Mouse (Mus musculus) gastrocnemius, adult 2 months (tissue): Measurements from ENCODE around the gene Ccdc92b. TPM values are rescaled to one million over a fixed set of nuclear protein-coding genes. Genes with fewer than 3 reads are reported as not detected.

Source experiments
- DNase-seq: peaks from one replicate; pipeline ENCODE4 v3.0.0; 2022
- H3K27ac ChIP-seq: fragments of 200-600 bp; 2 replicates; pipeline ENCODE4 v1.8.1; 2022; ENCODE audit warnings: mild to moderate bottlenecking
- H3K4me3 ChIP-seq: fragments of 200-600 bp; 2 replicates; pipeline ENCODE4 v1.8.1; 2022; ENCODE audit warnings: mild to moderate bottlenecking, moderate library complexity
- CTCF ChIP-seq: fragments of 200-600 bp; IDR thresholded peaks from 2 replicates; pipeline ENCODE4 v1.8.1; 2022; ENCODE audit warnings: antibody characterized with exemption, mild to moderate bottlenecking, moderate library complexity
- intact Hi-C: fragments of 180-260 bp; cut with DNase I; formaldehyde crosslinking; loops from one replicate; pipeline ENCODE4 v1.15.1; 2025
- total RNA-seq, 2 experiments: library from RNA; stranded (reverse); gene quantifications; 2 replicates each; pipeline ENCODE4 v1.2.3; 2021

Gene Ccdc92b
- total RNA-seq, 2 experiments from 2014 or later, result 0.10 to 0.17 TPM

DNA sequence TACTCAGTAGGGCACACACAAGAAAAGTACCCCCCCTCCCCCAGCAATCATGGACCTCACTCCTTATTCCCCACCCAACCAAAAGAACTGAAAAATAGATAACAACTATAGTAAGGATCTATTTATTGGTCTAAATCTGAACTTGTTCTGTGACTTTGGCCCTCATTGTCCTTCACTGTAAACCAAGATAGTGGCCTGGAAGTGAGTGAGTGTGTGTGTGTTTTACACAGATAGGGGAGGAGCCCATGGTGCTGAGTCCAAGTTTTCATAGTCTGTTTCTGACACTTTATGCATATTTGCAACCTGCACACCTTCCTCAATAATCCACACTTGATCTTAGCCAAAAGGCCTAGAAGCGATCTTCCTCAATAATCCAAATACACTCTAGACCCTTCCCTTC is 29.3 kb downstream of the Ccdc92b start:
- TF ChIP-seq CTCF, result no peak
- intact Hi-C loops, result no loop called here

DNA sequence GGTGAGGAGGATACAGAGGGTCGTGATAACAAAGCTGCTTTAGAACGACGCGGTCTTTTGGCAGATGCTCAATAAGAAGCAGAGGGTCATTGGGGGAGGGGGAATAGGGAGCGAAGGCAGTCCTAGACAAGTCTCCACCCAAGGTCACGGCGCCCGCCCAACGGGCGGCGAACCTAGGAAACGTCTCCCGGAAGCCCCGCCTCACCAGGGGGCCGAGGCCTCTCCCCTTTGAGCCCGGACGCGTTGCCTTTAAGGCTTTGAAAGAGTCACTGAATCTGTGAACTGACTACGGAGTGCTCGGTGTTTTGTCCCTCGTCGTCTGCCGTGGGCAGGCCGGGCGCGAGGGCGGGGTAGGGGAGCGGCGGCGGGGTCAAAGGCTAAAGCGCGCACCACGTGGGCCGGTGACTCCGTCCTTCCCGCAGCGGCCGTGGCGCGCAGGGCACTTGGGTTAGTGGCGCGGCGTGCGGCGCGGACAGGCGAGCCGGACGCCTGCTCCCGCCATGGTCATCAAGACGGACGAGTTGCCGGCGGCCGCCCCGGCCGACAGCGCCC is 29.8 kb downstream of the Ccdc92b start, which contains the start of gene Cluh:
Gene Cluh, plus strand, starts transcription at position 401 of the 552 bp plus-strand sequence.
- intact Hi-C loops, result no loop called here

More for the DNA sequence above, 29.3 kb downstream of the Ccdc92b start:
- no peak for DNase-seq
- Histone ChIP-seq H3K4me3 (peak overlapping the region; percentile 95), H3K27ac (peak overlapping the region; percentile 97)

DNA sequence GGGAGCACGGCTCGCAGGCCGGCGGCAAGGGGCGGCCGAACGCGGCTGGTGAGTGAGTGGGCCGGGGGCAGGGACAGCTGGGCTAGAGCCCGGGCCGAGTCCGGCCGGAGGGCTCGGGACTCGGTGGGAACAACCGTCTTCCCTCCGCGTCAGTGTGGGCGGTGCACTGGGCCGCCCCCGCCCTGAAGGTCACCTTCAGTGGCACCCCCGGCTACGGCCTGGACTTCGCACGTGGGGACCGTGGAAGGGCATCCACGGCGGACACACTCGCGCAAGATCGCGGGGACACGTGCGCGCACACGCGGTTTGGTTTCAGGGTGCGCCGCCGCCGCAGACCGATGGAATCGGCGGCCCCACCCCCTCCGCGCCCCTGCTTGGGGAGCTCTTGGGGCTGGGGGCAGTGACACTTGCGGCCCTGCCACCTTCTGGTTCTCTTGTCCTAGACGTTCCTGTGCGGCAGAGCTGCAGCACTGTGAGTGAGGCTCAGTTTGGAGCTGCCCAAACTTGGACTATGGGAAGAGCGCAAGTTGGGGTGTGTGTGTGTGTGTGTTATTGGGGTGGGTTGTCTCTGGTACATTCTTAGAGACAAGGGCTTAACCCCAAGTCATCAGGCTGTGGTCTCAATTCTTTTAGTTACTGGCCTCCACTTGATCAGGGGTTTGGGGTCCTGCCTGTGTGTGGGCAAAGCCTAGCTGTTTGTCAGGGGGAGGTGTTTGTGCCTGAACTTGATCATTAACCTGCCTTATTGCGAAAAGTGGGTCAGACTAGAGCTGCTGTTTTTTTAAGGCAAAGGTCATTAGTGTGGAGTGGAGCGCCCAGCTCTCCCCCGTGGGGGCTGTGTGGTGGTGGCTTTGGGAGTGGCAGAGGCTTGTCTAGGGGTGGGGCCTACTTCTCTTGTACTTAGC is 30.5 kb downstream of the Ccdc92b start:
- peak overlapping the region; percentile 95 for H3K4me3 ChIP-seq
- intact Hi-C loops, result loop anchor here (5.0 kb wide), 2 partner anchors 72 to 182 kb away; partner anchors contain the start of genes Mnt and Pafah1b1
- TF ChIP-seq CTCF, result no peak
- H3K27ac ChIP-seq, result peak overlapping the region; percentile 97
- peak; percentile 66 for DNase-seq

More for the DNA sequence above, 29.8 kb downstream of the Ccdc92b start, which contains the start of gene Cluh:
- H3K27ac ChIP-seq, result peak within 1 kb of the TSS; percentile 97
- peak within 1 kb of the TSS; percentile 95 for H3K4me3 ChIP-seq
- TF ChIP-seq CTCF, result 0 out of 2 replicates have a peak, but pooled peaks have one; percentile 2
- peak; percentile 99 for DNase-seq

GRCm38 (mm10) chr11:74650576-74651100 is 31.2 kb downstream of the Ccdc92b start:
- TF ChIP-seq CTCF, result no peak
- H3K27ac ChIP-seq, result peak overlapping the region; percentile 97
- H3K4me3 ChIP-seq, result peak overlapping the region; percentile 95
- intact Hi-C loops, result loop anchor here (5.0 kb wide), 2 partner anchors 72 to 182 kb away; partner anchors contain the start of genes Mnt and Pafah1b1
- no peak for DNase-seq

DNA sequence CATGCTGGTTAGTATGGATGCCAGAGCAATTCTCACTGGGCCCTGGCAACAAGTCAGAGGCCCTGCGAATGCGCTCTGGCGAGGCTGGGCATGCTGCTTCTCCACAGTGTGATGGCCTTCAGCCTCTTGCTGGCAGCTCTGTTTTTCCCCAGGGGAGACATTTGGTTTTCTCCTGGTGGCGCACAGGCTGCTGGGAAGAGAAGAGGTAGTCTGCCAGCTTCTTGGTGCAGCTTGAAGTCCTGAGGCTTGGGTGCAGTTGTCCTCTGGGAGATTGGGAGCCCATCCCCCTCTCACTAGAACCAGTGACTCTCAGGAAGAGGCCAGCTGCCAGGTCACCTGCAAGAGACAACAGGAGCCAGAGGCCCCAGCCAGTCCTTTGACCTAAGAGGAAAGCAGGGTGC is 33.4 kb downstream of the Ccdc92b start:
- peak; percentile 77 for DNase-seq
- TF ChIP-seq CTCF, result no peak
- intact Hi-C loops, result loop anchor here (5.0 kb wide), 2 partner anchors 70 to 180 kb away; partner anchors contain the start of genes Mnt and Pafah1b1
- peak overlapping the region; percentile 97 for H3K27ac ChIP-seq
- H3K4me3 ChIP-seq, result peak overlapping the region; percentile 95

- no peak for TF ChIP-seq CTCF
- DNase-seq, result peak; percentile 78
- intact Hi-C loops, result loop anchor here (5.0 kb wide), 2 partner anchors 69 to 179 kb away; partner anchors contain the start of genes Mnt and Pafah1b1
Observed at GRCm38 (mm10) chr11:74653385-74653784, 34.0 kb downstream of the Ccdc92b start.

GRCm38 (mm10) chr11:74655941-74656340 is 36.5 kb downstream of the Ccdc92b start:
- intact Hi-C loops, result no loop called here
- DNase-seq, result no peak
- Histone ChIP-seq H3K27ac (0 out of 2 replicates have a peak overlapping the region, but pooled peaks have one; percentile 7), H3K4me3 (no peak overlapping the region)
- TF ChIP-seq CTCF, result no peak

More at GRCm38 (mm10) chr11:74653385-74653784, 34.0 kb downstream of the Ccdc92b start:
- H3K4me3 ChIP-seq, result peak overlapping the region; percentile 95
- peak overlapping the region; percentile 97 for H3K27ac ChIP-seq

GRCm38 (mm10) chr11:74660336-74660735 is 40.9 kb downstream of the Ccdc92b start:
- intact Hi-C loops, result no loop called here
- Histone ChIP-seq H3K4me3 (no peak overlapping the region), H3K27ac (no peak overlapping the region)
- no peak for DNase-seq
- no peak for TF ChIP-seq CTCF

DNA sequence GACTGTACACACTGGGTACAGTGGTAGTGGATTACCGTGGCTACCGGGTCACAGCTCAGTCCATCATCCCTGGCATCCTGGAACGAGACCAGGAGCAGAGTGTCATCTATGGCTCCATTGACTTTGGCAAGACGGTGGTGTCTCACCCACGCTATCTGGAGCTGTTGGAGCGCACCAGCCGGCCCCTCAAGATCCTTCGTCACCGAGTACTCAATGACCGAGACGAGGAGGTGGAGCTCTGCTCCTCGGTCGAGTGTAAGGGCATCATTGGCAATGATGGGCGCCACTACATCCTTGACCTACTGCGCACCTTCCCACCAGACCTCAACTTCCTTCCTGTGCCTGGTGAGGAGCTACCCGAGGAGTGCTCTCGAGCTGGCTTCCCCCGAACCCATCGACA is 42.2 kb downstream of the Ccdc92b start:
- H3K4me3 ChIP-seq, result no peak overlapping the region
- no peak for DNase-seq
- no peak for TF ChIP-seq CTCF
- no peak overlapping the region for H3K27ac ChIP-seq
- intact Hi-C loops, result no loop called here

GRCm38 (mm10) chr11:74662221-74662620 is 42.8 kb downstream of the Ccdc92b start:
- no peak overlapping the region for H3K27ac ChIP-seq
- intact Hi-C loops, result no loop called here
- H3K4me3 ChIP-seq, result no peak overlapping the region
- DNase-seq, result no peak
- TF ChIP-seq CTCF, result no peak

DNA sequence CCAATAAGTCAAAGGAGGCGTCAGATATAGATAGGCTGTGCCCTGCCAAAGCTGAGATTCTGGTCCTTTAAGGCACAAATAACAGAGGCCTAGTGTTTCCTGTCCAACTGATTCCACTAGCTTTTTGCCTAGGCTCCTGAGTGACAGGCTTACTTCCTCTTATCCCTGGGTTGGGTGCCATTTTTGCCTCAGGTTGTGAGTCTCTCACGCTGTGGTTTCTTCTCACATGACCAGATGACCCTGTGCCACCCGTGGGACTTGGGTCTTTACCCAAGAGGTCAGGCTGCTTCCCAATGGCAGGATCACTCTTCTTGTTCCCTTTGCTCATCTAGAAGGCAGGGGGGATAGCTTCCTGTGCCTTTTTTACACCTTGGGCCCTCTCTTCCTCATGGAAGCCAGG is 44.9 kb downstream of the Ccdc92b start:
- Histone ChIP-seq H3K27ac (no peak overlapping the region), H3K4me3 (no peak overlapping the region)
- no peak for DNase-seq
- intact Hi-C loops, result no loop called here
- TF ChIP-seq CTCF, result no peak

- TF ChIP-seq CTCF, result no peak
- H3K4me3 ChIP-seq, result no peak overlapping the region
- no peak for DNase-seq
- no peak overlapping the region for H3K27ac ChIP-seq
- intact Hi-C loops, result no loop called here
Observed at GRCm38 (mm10) chr11:74664906-74665305, 45.5 kb downstream of the Ccdc92b start.
